Mouse (Mus musculus) lung, embryonic 14.5 days (tissue): ENCODE measurements around the gene Hdac1. TPM values are rescaled to one million over a fixed set of nuclear protein-coding genes. Genes with fewer than 3 reads are reported as not detected.

Source experiments
- ATAC-seq: fragments of 200-750 bp; cut with Nextera tagmentation; 2 replicates; pipeline ENCODE4 v1.8.0; 2017; ENCODE audit warnings: mild to moderate bottlenecking, moderate TSS enrichment, moderate library complexity; ENCODE audit not compliant: insufficient read depth
- DNase-seq: peaks from one replicate; pipeline ENCODE4 v3.0.0-alpha.2; 2015
- H3K27ac ChIP-seq: fragments of 300-500 bp; sonication (generic); 2 replicates; pipeline ENCODE4 v1.5.1; 2014; ENCODE audit warnings: low read depth, mild to moderate bottlenecking, moderate library complexity
- H3K27me3 ChIP-seq: fragments of 300-500 bp; sonication (generic); 2 replicates; pipeline ENCODE4 v1.6.1; 2014; ENCODE audit warnings: low read length, control low read depth; ENCODE audit not compliant: insufficient read depth
- H3K36me3 ChIP-seq: fragments of 300-500 bp; sonication (generic); 2 replicates; pipeline ENCODE4 v1.6.1; 2014; ENCODE audit warnings: control low read depth; ENCODE audit not compliant: insufficient read depth
- H3K4me1 ChIP-seq: fragments of 300-500 bp; sonication (generic); 2 replicates; pipeline ENCODE4 v1.6.1; 2014; ENCODE audit warnings: antibody characterized with exemption, control low read depth; ENCODE audit not compliant: insufficient read depth
- H3K4me2 ChIP-seq: fragments of 300-500 bp; sonication (generic); 2 replicates; pipeline ENCODE4 v1.6.1; 2014; ENCODE audit warnings: mild to moderate bottlenecking
- H3K4me3 ChIP-seq: fragments of 300-500 bp; sonication (generic); 2 replicates; pipeline ENCODE4 v1.5.1; 2014; ENCODE audit warnings: low read depth, low read length
- H3K9ac ChIP-seq: fragments of 300-500 bp; sonication (generic); 2 replicates; pipeline ENCODE4 v1.6.1; 2014
- H3K9me3 ChIP-seq: fragments of 300-500 bp; sonication (generic); 2 replicates; pipeline ENCODE4 v1.6.1; 2016; ENCODE audit warnings: low read depth, low read length, control low read depth
- CTCF ChIP-seq: IDR thresholded peaks from 2 replicates; pipeline ENCODE4 v1.5.1; 2016; ENCODE audit warnings: antibody characterized with exemption, low read depth
- WGBS: fragments of 180-500 bp; shearing (Covaris S2); extraction: QIAGEN DNeasy Blood & Tissue Kit; methylation state at CpG from one replicate; pipeline ENCODE4 v1.1.7; 2014; 5-methylcytosine and 5-hydroxymethylcytosine counted together
- polyA plus RNA-seq: library from polyadenylated mRNA; unstranded; fragments of >200 nt; fragmentation: Nextera tagmentation; extraction: Ambion mirVana; gene quantifications from 2 replicates; pipeline ENCODE4 v1.2.1, GENCODE M21; 2014

The Hdac1 gene
- polyA plus RNA-seq, 1 experiment from 2014 or later, result 243 TPM

- Histone ChIP-seq H3K27me3 (no peaks in the 10 kb centered on the region), H3K9me3 (no peaks in the 10 kb centered on the region), H3K27ac (peak overlapping the region; percentile 26; the same call in 1 of the 2 replicates), H3K4me1 (no peaks in the 10 kb centered on the region), H3K4me2 (no peak overlapping the region), H3K36me3 (no peaks in the 10 kb centered on the region), H3K9ac (no peak overlapping the region), H3K4me3 (no peak overlapping the region)
- 67% methylated on average over 13 of the region's 13 CpGs for WGBS
- TF ChIP-seq CTCF, result no peak
- ATAC-seq (no peak), DNase-seq (peak; percentile 36)
These were observed 30.0 kb upstream of the Hdac1 start for GRCm38 (mm10) chr4:129572236-129573092.

GRCm38 (mm10) chr4:129571551-129572084 lies 29.1 kb upstream of the Hdac1 start:
- DNase-seq (no peak), ATAC-seq (no peak)
- Histone ChIP-seq H3K4me3 (no peak overlapping the region), H3K4me2 (no peak overlapping the region), H3K9me3 (no peaks in the 10 kb centered on the region), H3K36me3 (no peaks in the 10 kb centered on the region), H3K4me1 (no peaks in the 10 kb centered on the region), H3K9ac (no peak overlapping the region), H3K27ac (no peak overlapping the region), H3K27me3 (no peaks in the 10 kb centered on the region)
- no peak for TF ChIP-seq CTCF
- 70% methylated on average over 8 of the region's 8 CpGs for WGBS

- no peak for TF ChIP-seq CTCF
- Histone ChIP-seq H3K27ac (no peak overlapping the region), H3K4me2 (no peak overlapping the region), H3K9ac (no peak overlapping the region), H3K9me3 (no peaks in the 10 kb centered on the region), H3K27me3 (no peaks in the 10 kb centered on the region), H3K36me3 (no peaks in the 10 kb centered on the region), H3K4me1 (no peaks in the 10 kb centered on the region), H3K4me3 (no peak overlapping the region)
- DNase-seq (no peak), ATAC-seq (no peak)
- 85% methylated on average over 6 of the region's 6 CpGs for WGBS
These were observed 27.5 kb upstream of the Hdac1 start for GRCm38 (mm10) chr4:129570028-129570427.

- Histone ChIP-seq H3K4me3 (no peak overlapping the region), H3K4me2 (no peak overlapping the region), H3K9me3 (no peaks in the 10 kb centered on the region), H3K27ac (no peak overlapping the region), H3K27me3 (no peaks in the 10 kb centered on the region), H3K36me3 (no peaks in the 10 kb centered on the region), H3K9ac (no peak overlapping the region), H3K4me1 (no peaks in the 10 kb centered on the region)
- DNase-seq, result no peak
- no peak for TF ChIP-seq CTCF
- no peak for ATAC-seq
- 90% methylated on average over 7 of the region's 7 CpGs for WGBS
These were observed 25.9 kb upstream of the Hdac1 start for GRCm38 (mm10) chr4:129568366-129568765.

- Histone ChIP-seq H3K36me3 (no peaks in the 10 kb centered on the region), H3K27me3 (no peaks in the 10 kb centered on the region), H3K9me3 (no peaks in the 10 kb centered on the region), H3K27ac (no peak overlapping the region), H3K4me1 (no peaks in the 10 kb centered on the region), H3K4me3 (no peak overlapping the region), H3K9ac (no peak overlapping the region), H3K4me2 (no peak overlapping the region)
- DNase-seq, result no peak
- TF ChIP-seq CTCF, result no peak
- no peak for ATAC-seq
- WGBS, result 74% methylated on average over 6 of the region's 6 CpGs
These were observed 22.6 kb upstream of the Hdac1 start for GRCm38 (mm10) chr4:129565139-129565538.

GRCm38 (mm10) chr4:129563718-129564117 lies 21.2 kb upstream of the Hdac1 start:
- no peak overlapping the region for H3K4me2 ChIP-seq
- no peak for TF ChIP-seq CTCF
- no peaks in the 10 kb centered on the region for H3K36me3 ChIP-seq
- H3K4me1 ChIP-seq, result no peaks in the 10 kb centered on the region
- peak; percentile 59 for DNase-seq
- ATAC-seq, result no peak; the same call in 1 of the 2 replicates
- H3K4me3 ChIP-seq, result no peak overlapping the region
- no peak overlapping the region for H3K9ac ChIP-seq
- H3K27me3 ChIP-seq, result no peaks in the 10 kb centered on the region
- no peaks in the 10 kb centered on the region for H3K9me3 ChIP-seq
- H3K27ac ChIP-seq, result no peak overlapping the region
- 26% methylated on average over 8 of the region's 8 CpGs for WGBS

GRCm38 (mm10) chr4:129561184-129561583 lies 18.7 kb upstream of the Hdac1 start:
- no peaks in the 10 kb centered on the region for H3K36me3 ChIP-seq
- TF ChIP-seq CTCF, result no peak
- DNase-seq (no peak), ATAC-seq (no peak)
- no peak overlapping the region for H3K4me2 ChIP-seq
- no peak overlapping the region for H3K4me3 ChIP-seq
- peaks cover 6% of the 10 kb centered on the region for H3K4me1 ChIP-seq
- H3K9me3 ChIP-seq, result no peaks in the 10 kb centered on the region
- H3K27ac ChIP-seq, result no peak overlapping the region
- WGBS, result 79% methylated on average over 5 of the region's 5 CpGs
- H3K27me3 ChIP-seq, result no peaks in the 10 kb centered on the region
- no peak overlapping the region for H3K9ac ChIP-seq
